Mouse (Mus musculus): ENCODE measurements around the gene Myh10. TPM values are rescaled to one million over a fixed set of nuclear protein-coding genes. Genes with fewer than 3 reads are reported as not detected.

Gene Myh10
- polyA plus RNA-seq, 1 experiment, result 5.6 TPM

GRCm38 (mm10) chr11:68764622-68765021 is 73.3 kb downstream of the Myh10 start:
- peaks cover 4% of the 10 kb centered on the region; the same call in 1 of the 2 replicates for H3K4me1 ChIP-seq (replicated peaks; ENCODE audit: control insufficient read depth, insufficient read depth, low read length)
- no peak for TF ChIP-seq POLR2A (IDR thresholded peaks at IDR 0.05; ENCODE audit: control insufficient read depth, extremely low read depth, insufficient read depth, low read length, poor library complexity)
- no peak for TF ChIP-seq CTCF (IDR thresholded peaks at IDR 0.05; ENCODE audit: borderline replicate concordance, control insufficient read depth, extremely low read depth, insufficient read depth, low read length, poor library complexity)
- H3K27ac ChIP-seq (ENCODE audit: control insufficient read depth, insufficient read depth, low read length), result no peak overlapping the region
- no peak overlapping the region for H3K4me3 ChIP-seq (ENCODE audit: control insufficient read depth, insufficient read depth, low read length)
- WGBS, result 86% methylated on average over 3 of the region's 3 CpGs
- H3K36me3 ChIP-seq (ENCODE audit: control insufficient read depth, insufficient read depth, low read length), result no peaks in the 10 kb centered on the region
- H3K27me3 ChIP-seq (ENCODE audit: control insufficient read depth, insufficient read depth, low read length), result no peaks in the 10 kb centered on the region
- DNase-seq, result no peak

GRCm38 (mm10) chr11:68767762-68768542 is 76.6 kb downstream of the Myh10 start:
- Histone ChIP-seq H3K4me3 (ENCODE audit: control insufficient read depth, insufficient read depth, low read length) (no peak overlapping the region), H3K27me3 (ENCODE audit: control insufficient read depth, insufficient read depth, low read length) (no peaks in the 10 kb centered on the region), H3K27ac (ENCODE audit: control insufficient read depth, insufficient read depth, low read length) (peak overlapping the region; percentile 31; the same call in 1 of the 2 replicates), H3K36me3 (ENCODE audit: control insufficient read depth, insufficient read depth, low read length) (no peaks in the 10 kb centered on the region), H3K4me1 (replicated peaks; ENCODE audit: control insufficient read depth, insufficient read depth, low read length) (peaks cover 4% of the 10 kb centered on the region; the same call in 1 of the 2 replicates)
- TF ChIP-seq CTCF (IDR thresholded peaks at IDR 0.05; ENCODE audit: borderline replicate concordance, control insufficient read depth, extremely low read depth, insufficient read depth, low read length, poor library complexity) (no peak), POLR2A (IDR thresholded peaks at IDR 0.05; ENCODE audit: control insufficient read depth, extremely low read depth, insufficient read depth, low read length, poor library complexity) (no peak)
- DNase-seq, result no peak
- WGBS, result 34% methylated on average over 10 of the region's 10 CpGs

GRCm38 (mm10) chr11:68769770-68770510 is 78.6 kb downstream of the Myh10 start:
- H3K27ac ChIP-seq (ENCODE audit: control insufficient read depth, insufficient read depth, low read length), result no peak overlapping the region
- WGBS, result 65% methylated on average over 9 of the region's 9 CpGs
- H3K27me3 ChIP-seq (ENCODE audit: control insufficient read depth, insufficient read depth, low read length), result no peaks in the 10 kb centered on the region
- no peaks in the 10 kb centered on the region for H3K36me3 ChIP-seq (ENCODE audit: control insufficient read depth, insufficient read depth, low read length)
- peaks cover 4% of the 10 kb centered on the region; the same call in 1 of the 2 replicates for H3K4me1 ChIP-seq (replicated peaks; ENCODE audit: control insufficient read depth, insufficient read depth, low read length)
- no peak overlapping the region for H3K4me3 ChIP-seq (ENCODE audit: control insufficient read depth, insufficient read depth, low read length)
- peak; percentile 14 for DNase-seq
- TF ChIP-seq CTCF (IDR thresholded peaks at IDR 0.05; ENCODE audit: borderline replicate concordance, control insufficient read depth, extremely low read depth, insufficient read depth, low read length, poor library complexity), result no peak
- TF ChIP-seq POLR2A (IDR thresholded peaks at IDR 0.05; ENCODE audit: control insufficient read depth, extremely low read depth, insufficient read depth, low read length, poor library complexity), result no peak

- H3K27me3 ChIP-seq (ENCODE audit: control insufficient read depth, insufficient read depth, low read length), result no peaks in the 10 kb centered on the region
- H3K36me3 ChIP-seq (ENCODE audit: control insufficient read depth, insufficient read depth, low read length), result no peaks in the 10 kb centered on the region
- TF ChIP-seq CTCF (IDR thresholded peaks at IDR 0.05; ENCODE audit: borderline replicate concordance, control insufficient read depth, extremely low read depth, insufficient read depth, low read length, poor library complexity) (no peak), POLR2A (IDR thresholded peaks at IDR 0.05; ENCODE audit: control insufficient read depth, extremely low read depth, insufficient read depth, low read length, poor library complexity) (no peak)
- 93% methylated on average over 7 of the region's 7 CpGs for WGBS
- no peak overlapping the region for H3K27ac ChIP-seq (ENCODE audit: control insufficient read depth, insufficient read depth, low read length)
- DNase-seq, result no peak
- no peaks in the 10 kb centered on the region; the same call in 1 of the 2 replicates for H3K4me1 ChIP-seq (replicated peaks; ENCODE audit: control insufficient read depth, insufficient read depth, low read length)
- no peak overlapping the region for H3K4me3 ChIP-seq (ENCODE audit: control insufficient read depth, insufficient read depth, low read length)
These were observed 84.8 kb downstream of the Myh10 start for GRCm38 (mm10) chr11:68776147-68776655.

DNA sequence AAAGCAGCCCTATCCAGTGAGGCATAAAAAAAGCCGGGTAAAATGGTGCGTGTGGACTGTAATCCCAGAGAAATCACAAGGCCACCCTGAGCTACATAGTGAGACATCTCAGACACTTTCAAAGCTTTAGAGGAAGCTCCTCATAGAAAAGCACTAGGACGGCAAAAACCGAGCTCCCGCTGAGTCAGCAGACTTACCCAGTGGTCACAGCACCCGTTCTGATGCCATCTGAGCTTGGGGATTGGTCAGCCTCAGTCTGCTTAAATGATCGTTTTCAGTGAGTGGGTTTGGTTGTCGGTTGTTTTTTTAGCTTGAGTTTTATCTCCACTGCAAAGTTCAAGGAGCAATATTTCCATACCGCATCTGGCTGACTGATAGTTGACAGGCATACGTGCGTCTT is 86.6 kb downstream of the Myh10 start:
- no peak for DNase-seq
- H3K36me3 ChIP-seq (ENCODE audit: control insufficient read depth, insufficient read depth, low read length), result no peaks in the 10 kb centered on the region
- H3K27ac ChIP-seq (ENCODE audit: control insufficient read depth, insufficient read depth, low read length), result no peak overlapping the region
- no peaks in the 10 kb centered on the region for H3K4me1 ChIP-seq (replicated peaks; ENCODE audit: control insufficient read depth, insufficient read depth, low read length)
- H3K27me3 ChIP-seq (ENCODE audit: control insufficient read depth, insufficient read depth, low read length), result no peaks in the 10 kb centered on the region
- 86% methylated on average over 11 of the region's 11 CpGs for WGBS
- no peak for TF ChIP-seq POLR2A (IDR thresholded peaks at IDR 0.05; ENCODE audit: control insufficient read depth, extremely low read depth, insufficient read depth, low read length, poor library complexity)
- H3K4me3 ChIP-seq (ENCODE audit: control insufficient read depth, insufficient read depth, low read length), result no peak overlapping the region

GRCm38 (mm10) chr11:68778855-68779254 is 87.5 kb downstream of the Myh10 start:
- no peaks in the 10 kb centered on the region for H3K27me3 ChIP-seq (ENCODE audit: control insufficient read depth, insufficient read depth, low read length)
- TF ChIP-seq POLR2A (IDR thresholded peaks at IDR 0.05; ENCODE audit: control insufficient read depth, extremely low read depth, insufficient read depth, low read length, poor library complexity), result no peak
- TF ChIP-seq CTCF (IDR thresholded peaks at IDR 0.05; ENCODE audit: borderline replicate concordance, control insufficient read depth, extremely low read depth, insufficient read depth, low read length, poor library complexity), result no peak
- H3K4me1 ChIP-seq (replicated peaks; ENCODE audit: control insufficient read depth, insufficient read depth, low read length), result no peaks in the 10 kb centered on the region
- H3K27ac ChIP-seq (ENCODE audit: control insufficient read depth, insufficient read depth, low read length), result no peak overlapping the region
- no peak for DNase-seq
- H3K36me3 ChIP-seq (ENCODE audit: control insufficient read depth, insufficient read depth, low read length), result no peaks in the 10 kb centered on the region
- H3K4me3 ChIP-seq (ENCODE audit: control insufficient read depth, insufficient read depth, low read length), result no peak overlapping the region

Data from thymus, adult 2 months (tissue).